In genomic region chr3:93551950-93552901, GRCm38 (mm10) we compare ENCODE assay signal across 13 mouse cellular contexts. TPM values are rescaled to one million over a fixed set of nuclear protein-coding genes. Genes with fewer than 3 reads are reported as not detected.
A peak's percentile ranks its signal among the peaks of the same experiment; 100 is the strongest.
DNase-seq lines count a peak whose midpoint lies in the region; ATAC-seq and TF ChIP-seq lines count a peak whose summit lies in the region.
"Had no signal": no experiment of that assay in that cellular context is flagged by ENCODE, and none has a peak within 500 bp of the region (broad histone marks: within the 10 kb centered on the region; RNA-seq: fewer than 3 reads in every experiment).

No protein-coding gene starts in this region.

- H3K9me3 ChIP-seq in liver, embryonic 11.5 days (ENCODE audit: control insufficient read depth, low read length) = no peaks in the 10 kb centered on the region
- H3K9me3 ChIP-seq in midbrain, embryonic 15.5 days = no peaks in the 10 kb centered on the region
- H3K9me3 ChIP-seq: heart, embryonic 10.5 days; hindbrain, embryonic 10.5 days had no signal

- H3K36me3 ChIP-seq in kidney, adult 2 months (ENCODE audit: control insufficient read depth, insufficient read depth, low read length) = no peaks in the 10 kb centered on the region
- H3K36me3 ChIP-seq in liver, embryonic 11.5 days (ENCODE audit: control insufficient read depth, insufficient read depth, low read length) = no peaks in the 10 kb centered on the region
- H3K36me3 ChIP-seq in small intestine, adult 2 months (ENCODE audit: control insufficient read depth, insufficient read depth, low read length) = no peaks in the 10 kb centered on the region
- no peaks in the 10 kb centered on the region for H3K36me3 ChIP-seq in midbrain, embryonic 15.5 days (replicated peaks)
- H3K36me3 ChIP-seq: heart, embryonic 10.5 days; hindbrain, embryonic 10.5 days had no signal

- no peak for TF ChIP-seq POLR2A in kidney, adult 2 months (IDR thresholded peaks at IDR 0.05; ENCODE audit: low read depth, low read length)
- no peak for TF ChIP-seq POLR2A in small intestine, adult 2 months (IDR thresholded peaks at IDR 0.05; ENCODE audit: low read depth, low read length)

- 69% methylated on average over 5 of the region's 5 CpGs for WGBS in kidney, adult 2 months
- 67% methylated on average over 5 of the region's 5 CpGs for WGBS in liver, embryonic 11.5 days
- WGBS in small intestine, adult 2 months = 57% methylated on average over 5 of the region's 5 CpGs
- 87% methylated on average over 5 of the region's 5 CpGs for WGBS in midbrain, embryonic 15.5 days

- 0 out of 2 replicates have a peak overlapping the region, but pooled peaks have one; percentile 4 for H3K4me2 ChIP-seq in liver, embryonic 11.5 days
- H3K4me2 ChIP-seq in midbrain, embryonic 15.5 days = no peak overlapping the region

- no peak overlapping the region for H3K9ac ChIP-seq in liver, embryonic 11.5 days (ENCODE audit: low read depth, low read length)
- H3K9ac ChIP-seq in midbrain, embryonic 15.5 days = no peak overlapping the region

- H3K27ac ChIP-seq in kidney, adult 2 months (ENCODE audit: insufficient read depth, low read depth, low read length) = peak overlapping the region; percentile 18
- H3K27ac ChIP-seq in liver, embryonic 11.5 days (ENCODE audit: low read depth, low read length) = no peak overlapping the region
- H3K27ac ChIP-seq in small intestine, adult 2 months (ENCODE audit: insufficient read depth, low read depth, low read length) = peak overlapping the region; percentile 34
- no peak overlapping the region for H3K27ac ChIP-seq in midbrain, embryonic 15.5 days
- H3K27ac ChIP-seq: heart, embryonic 10.5 days; hindbrain, embryonic 10.5 days had no signal

- no peak for DNase-seq in kidney, adult 2 months
- no peak for DNase-seq in kidney, adult 18-20 months
- peak; percentile 56 for DNase-seq in adipocyte (ENCODE audit: low spot score)
- DNase-seq in liver, embryonic 11.5 days (ENCODE audit: low spot score) = no peak
- DNase-seq in thymus, postnatal 4 days = no peak
- DNase-seq in adrenal gland, adult 2 months = no peak
- DNase-seq: cerebellum, postnatal 36 days; lung, postnatal 14 days; thymus, adult 2 months had no signal

- no peak overlapping the region for H3K4me3 ChIP-seq in kidney, adult 2 months (ENCODE audit: insufficient read depth, low read depth, low read length)
- H3K4me3 ChIP-seq in liver, embryonic 11.5 days (ENCODE audit: low read depth, low read length) = no peak overlapping the region
- no peak overlapping the region for H3K4me3 ChIP-seq in small intestine, adult 2 months (ENCODE audit: low read depth, low read length)
- no peak overlapping the region for H3K4me3 ChIP-seq in midbrain, embryonic 15.5 days
- H3K4me3 ChIP-seq: heart, embryonic 10.5 days; hindbrain, embryonic 10.5 days had no signal

- no peak for TF ChIP-seq CTCF in kidney, adult 2 months (conservative IDR thresholded peaks at IDR 0.05; ENCODE audit: insufficient read depth, insufficient read length, low read depth, low read length)
- no peak for TF ChIP-seq CTCF in small intestine, adult 2 months (IDR thresholded peaks at IDR 0.05; ENCODE audit: extremely low read depth, insufficient read length, insufficient replicate concordance, low read depth, low read length)

- H3K4me1 ChIP-seq in kidney, adult 2 months (ENCODE audit: control insufficient read depth, insufficient read depth, low read length) = peaks cover 22% of the 10 kb centered on the region; the same call in 1 of the 2 replicates
- peaks cover 16% of the 10 kb centered on the region; the same call in 1 of the 2 replicates for H3K4me1 ChIP-seq in liver, embryonic 11.5 days (replicated peaks; ENCODE audit: control insufficient read depth, insufficient read depth, low read length)
- peaks cover 20% of the 10 kb centered on the region for H3K4me1 ChIP-seq in small intestine, adult 2 months (ENCODE audit: control insufficient read depth, insufficient read depth, insufficient read length, low read length)
- H3K4me1 ChIP-seq in midbrain, embryonic 15.5 days = peaks cover 12% of the 10 kb centered on the region

- no peaks in the 10 kb centered on the region for H3K27me3 ChIP-seq in kidney, adult 2 months (replicated peaks; ENCODE audit: control insufficient read depth, insufficient read depth, low read length)
- H3K27me3 ChIP-seq in liver, embryonic 11.5 days (replicated peaks; ENCODE audit: control insufficient read depth, insufficient read depth, low read length) = no peaks in the 10 kb centered on the region
- H3K27me3 ChIP-seq in small intestine, adult 2 months (ENCODE audit: control insufficient read depth, insufficient read depth, low read length) = no peaks in the 10 kb centered on the region
- H3K27me3 ChIP-seq in midbrain, embryonic 15.5 days (replicated peaks) = 0 out of 2 replicates have a peak, but pooled peaks cover 2% of the 10 kb centered on the region

- no peak for ATAC-seq in liver, embryonic 11.5 days (replicated peaks; ENCODE audit: low FRiP score)
- no peak for ATAC-seq in midbrain, embryonic 15.5 days (replicated peaks)

RNA-seq across cellular contexts. Expression of gene S100a10, which starts 2.7 kb away (rescaled TPM):
- 83.6 and 104 TPM in 2 replicates for polyA plus RNA-seq in kidney, adult 2 months (2012; rRNA removed)
- 137 and 144 TPM in 2 replicates for polyA plus RNA-seq in liver, embryonic 11.5 days (2014; fragmentation: Nextera tagmentation; extraction: Ambion mirVana)
- 43.4 and 172 TPM in 2 replicates for polyA plus RNA-seq in small intestine, adult 2 months (2012; rRNA removed)
- 90.5 and 102 TPM in 2 replicates for polyA plus RNA-seq in midbrain, embryonic 15.5 days (2015; fragmentation: Nextera tagmentation; extraction: Ambion mirVana)
- total RNA-seq in adrenal gland, adult 2 months (2021) = 100 to 1,000 TPM; 173 to 196 TPM
- polyA plus RNA-seq in adrenal gland, adult 2 months (2012; rRNA removed) = 16.3 and 17.7 TPM in 2 replicates

RNA-seq across cellular contexts. Expression of gene S100a11, which starts 31.9 kb away (rescaled TPM):
- 183 and 285 TPM in 2 replicates for polyA plus RNA-seq in kidney, adult 2 months (2012; rRNA removed)
- 202 and 245 TPM in 2 replicates for polyA plus RNA-seq in liver, embryonic 11.5 days (2014; fragmentation: Nextera tagmentation; extraction: Ambion mirVana)
- polyA plus RNA-seq in small intestine, adult 2 months (2012; rRNA removed) = 49.0 and 81.5 TPM in 2 replicates
- 158 and 167 TPM in 2 replicates for polyA plus RNA-seq in midbrain, embryonic 15.5 days (2015; fragmentation: Nextera tagmentation; extraction: Ambion mirVana)
- total RNA-seq in adrenal gland, adult 2 months (2021) = 100 to 1,000 TPM; 210 to 267 TPM
- polyA plus RNA-seq in adrenal gland, adult 2 months (2012; rRNA removed) = 33.0 and 44.4 TPM in 2 replicates

Comparison
In these comparisons a context has a peak if more than half of its experiments do, and no peak if none do; other contexts are left out.
1. H3K27ac ChIP-seq: peak in kidney, adult 2 months (single experiment) and small intestine, adult 2 months (single experiment); none in liver, embryonic 11.5 days (single experiment) and midbrain, embryonic 15.5 days (single experiment).